Mouse (Mus musculus) naive thymus-derived CD4-positive, alpha-beta T cell, adult 2 months (primary cell): ENCODE measurements around the gene Serpinb3c.
"Not testable (repeated sequence)": the region's sequence is repeated elsewhere in the genome, so short reads cannot be mapped to it uniquely, and the experiment has no call there.

Source experiments
- DNase-seq: peaks from one replicate; pipeline ENCODE4 v3.0.0-alpha.2; 2011; ENCODE audit warnings: low read depth

Gene Serpinb3c

GRCm38 (mm10) chr1:107278261-107278660 lies at the start of gene Serpinb3c, which contains the start of gene Serpinb3b:
TSS of gene Serpinb3c (minus strand) at chr1:107278371.
TSS of gene Serpinb3b (minus strand) at chr1:107278361.
- DNase-seq = not testable (repeated sequence)

DNA sequence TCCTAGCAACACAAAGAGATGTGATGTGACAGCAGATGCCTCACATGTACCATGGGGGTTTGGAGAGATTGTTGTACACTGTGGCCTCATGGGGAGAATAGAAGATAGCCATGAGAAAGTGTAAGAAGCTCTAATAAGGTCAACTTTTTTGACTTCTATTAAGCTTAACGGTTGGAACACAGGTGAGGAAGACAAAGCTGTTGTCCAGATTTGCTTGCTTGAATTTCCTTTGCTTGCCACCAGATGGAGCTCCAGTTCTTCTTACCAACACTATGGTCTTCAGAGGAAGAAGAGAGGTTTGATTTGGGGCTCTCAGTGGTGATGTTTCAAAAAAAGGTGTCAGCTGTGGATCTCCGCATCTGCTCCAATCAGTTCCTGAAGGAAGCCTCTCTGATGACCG lies 35.0 kb downstream of the Serpinb3c start:
- DNase-seq = not testable (repeated sequence)
